Mouse (Mus musculus) left cerebral cortex, adult 9 months (tissue): ENCODE results near the gene Hectd2.

Experiments
- DNase-seq, 2 experiments: peaks; one replicate each; pipeline ENCODE4 v3.0.0; 2022; ENCODE audit warnings: low spot score in 2 of 2

Hectd2 gene

DNA sequence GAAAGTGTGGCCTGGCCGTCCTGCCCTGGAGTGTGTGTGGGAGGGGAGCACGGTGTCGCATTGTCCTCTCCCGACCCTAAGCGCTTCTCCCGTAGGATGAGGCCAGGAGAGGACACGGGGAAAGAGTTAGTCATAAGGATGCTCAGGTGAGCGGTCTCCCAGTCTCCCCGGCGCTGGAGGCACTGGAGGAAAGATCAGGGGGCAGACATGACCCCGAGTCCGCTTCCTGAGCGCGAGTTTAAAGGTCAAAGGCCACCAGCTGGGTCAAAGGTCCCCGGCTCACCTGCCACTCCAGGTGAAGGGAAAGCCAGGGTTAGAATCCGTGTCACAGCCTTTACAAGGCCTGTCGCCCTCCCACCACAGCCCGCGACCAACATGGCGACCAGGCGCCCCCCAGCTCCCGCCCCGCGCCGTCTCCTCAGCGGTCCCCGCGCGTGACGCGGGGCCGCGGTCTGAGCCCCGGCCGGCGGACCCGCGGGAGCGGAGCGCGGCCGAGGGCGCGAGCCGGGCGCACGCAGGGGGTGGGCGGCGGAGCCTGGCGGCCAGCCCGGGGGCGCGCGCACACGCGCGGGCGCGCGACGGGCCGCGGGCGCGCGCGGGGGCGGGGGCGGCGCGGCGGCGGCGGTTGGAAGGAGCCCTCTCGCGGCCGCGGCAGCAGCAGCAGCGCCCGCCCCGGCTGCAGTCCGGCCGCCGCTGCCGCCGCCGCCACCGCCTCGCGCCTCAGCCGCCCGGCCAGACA is at the start of gene Hectd2:
TSS of gene Hectd2 (plus strand) at position 594 of the 739 bp plus-strand sequence.
- peak in 1 of 2 experiments; percentile 62 for DNase-seq

DNA sequence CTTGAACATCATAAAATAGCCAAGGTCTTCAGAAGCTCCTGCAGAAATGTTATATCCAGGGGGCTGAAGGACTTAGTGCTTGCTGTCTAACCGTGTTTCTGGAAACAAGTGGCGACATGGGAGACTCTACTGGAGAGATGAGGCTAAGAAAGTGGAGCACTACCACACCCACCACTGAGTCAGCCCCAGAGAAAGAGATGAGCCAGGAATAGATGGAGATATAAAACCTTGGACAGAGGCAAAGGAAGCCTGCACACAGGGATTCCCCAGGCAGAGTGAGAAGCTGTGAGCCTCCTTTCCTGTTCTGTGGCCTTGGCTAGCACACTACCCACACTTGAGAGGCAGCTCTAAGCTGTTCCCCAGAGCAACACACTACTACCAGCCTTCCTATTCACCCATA is 49.7 kb upstream of the Hectd2 start:
- peak in 1 of 2 experiments; percentile 15 for DNase-seq

DNA sequence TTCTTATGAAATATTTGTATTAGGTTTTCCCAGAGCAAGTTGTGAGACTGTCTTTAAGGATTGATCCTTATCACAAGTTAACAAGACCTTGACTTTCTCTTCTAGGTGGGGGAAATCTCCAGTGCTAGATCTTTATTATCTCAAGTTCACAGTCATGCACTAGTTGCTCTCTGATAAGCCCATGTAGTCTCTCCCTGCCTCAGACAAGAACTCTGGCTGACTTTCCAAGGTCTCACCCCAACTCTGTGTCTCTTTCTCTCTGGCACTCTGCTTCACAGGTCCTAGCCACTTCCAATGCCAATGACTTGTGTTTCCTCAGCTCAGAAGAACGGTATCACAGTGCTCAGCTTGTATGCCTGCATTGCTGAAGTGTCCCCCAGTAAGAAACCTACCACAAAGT is 43.1 kb upstream of the Hectd2 start:
- DNase-seq = no peak

DNA sequence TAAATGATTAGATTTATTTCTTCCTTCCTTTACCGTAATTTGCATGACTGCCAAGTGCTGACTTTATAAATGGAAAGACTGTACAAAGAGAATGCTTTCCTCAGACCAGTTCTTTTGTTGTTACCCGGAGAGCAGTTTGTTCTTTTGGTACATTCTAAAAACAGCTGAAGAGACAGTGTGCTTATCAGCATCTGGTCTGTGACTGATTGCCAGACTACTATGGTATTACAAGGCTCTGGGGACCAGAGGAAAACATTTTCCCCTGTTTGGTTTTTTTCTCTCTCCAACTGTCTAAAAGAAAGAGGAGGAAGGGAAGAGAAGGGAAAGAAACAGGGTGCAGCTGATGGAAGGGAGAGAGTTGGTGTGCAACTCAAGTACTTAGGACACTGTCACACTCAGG is 36.0 kb upstream of the Hectd2 start:
- no peak for DNase-seq

DNA sequence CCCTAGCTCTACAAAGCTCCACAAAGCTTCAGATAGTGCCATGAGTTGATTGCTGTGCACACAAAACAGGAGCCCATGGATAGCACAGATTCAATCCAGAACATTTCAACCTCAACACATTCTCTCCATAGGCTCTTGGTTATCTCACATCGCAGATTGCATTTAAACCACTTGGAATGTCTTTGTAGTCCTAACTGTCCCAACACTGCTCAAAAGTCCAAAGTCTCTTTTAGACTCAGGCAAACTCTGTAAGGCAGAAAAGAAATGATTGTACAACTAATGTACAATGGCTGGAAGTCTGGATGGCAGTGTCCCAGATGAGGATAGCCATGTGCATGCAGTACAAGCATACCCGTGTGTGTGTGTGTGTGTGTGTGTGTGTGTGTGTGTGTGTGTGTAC is 32.9 kb upstream of the Hectd2 start:
- DNase-seq = no peak

DNA sequence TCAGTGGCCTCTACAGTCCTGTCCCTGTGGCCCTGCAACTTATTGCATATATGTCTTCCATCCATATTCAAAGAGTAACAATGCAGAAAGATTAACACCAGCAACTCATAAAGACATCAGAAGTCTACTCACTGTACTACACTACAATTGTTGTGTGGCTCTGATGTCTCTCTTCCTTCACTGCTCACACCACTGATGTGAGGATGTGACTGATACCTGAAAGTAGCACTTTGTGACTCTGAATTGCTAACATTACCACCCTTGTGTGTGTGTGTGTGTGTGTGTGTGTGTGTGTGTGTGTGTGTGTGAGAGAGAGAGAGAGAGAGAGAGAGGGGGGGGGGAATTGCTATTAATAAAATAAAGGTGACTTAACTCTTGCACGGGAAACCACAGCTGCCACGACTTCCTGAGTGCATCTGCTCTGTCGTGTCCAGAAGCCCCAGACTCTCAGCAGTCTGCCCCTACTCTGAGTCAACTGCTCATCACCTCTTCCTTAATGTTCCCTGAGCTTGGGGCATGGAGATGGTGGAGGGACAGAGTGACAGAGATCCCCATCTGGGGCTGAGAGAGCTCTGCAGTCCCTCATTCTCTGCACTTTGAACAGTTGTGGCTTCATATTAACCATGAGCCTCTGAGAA is 31.8 kb upstream of the Hectd2 start:
- no peak for DNase-seq

DNA sequence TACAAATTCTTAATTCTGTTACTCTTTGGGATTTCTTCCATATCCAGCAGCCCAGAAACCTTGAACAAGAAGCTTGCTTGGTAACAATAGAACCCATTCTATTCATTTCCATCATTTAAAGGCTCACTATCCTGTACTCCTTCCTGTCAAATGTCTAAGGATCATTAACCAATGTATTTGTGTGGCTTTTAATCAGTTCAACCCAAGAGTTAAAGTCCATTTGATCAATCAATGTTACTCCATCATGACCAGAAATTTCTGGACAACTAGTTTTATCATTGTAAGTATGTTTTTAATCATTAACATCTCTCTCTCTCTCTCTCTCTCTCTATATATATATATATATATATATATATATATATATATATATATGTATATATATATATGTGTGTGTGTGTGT is 29.4 kb upstream of the Hectd2 start:
- DNase-seq = no peak

DNA sequence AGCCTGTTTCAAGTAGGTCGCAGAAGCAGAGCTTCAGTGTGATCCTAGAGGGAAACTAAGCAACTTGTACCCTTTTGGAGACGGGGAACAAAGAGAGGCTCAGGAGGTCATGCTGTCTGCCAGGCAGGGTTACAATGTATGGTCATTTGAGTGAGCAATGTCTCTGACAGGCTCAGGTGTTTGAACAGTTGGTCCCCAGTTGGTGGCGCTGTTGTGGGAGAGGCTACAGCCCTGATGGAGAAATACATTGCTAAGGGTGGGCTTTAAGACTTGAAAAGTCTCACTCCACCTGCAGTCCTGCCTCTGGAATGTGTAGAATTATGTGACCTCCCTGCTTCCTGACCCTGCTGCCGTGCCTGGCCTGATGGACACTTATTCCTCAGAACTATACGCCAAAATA is 21.4 kb upstream of the Hectd2 start:
- no peak for DNase-seq

DNA sequence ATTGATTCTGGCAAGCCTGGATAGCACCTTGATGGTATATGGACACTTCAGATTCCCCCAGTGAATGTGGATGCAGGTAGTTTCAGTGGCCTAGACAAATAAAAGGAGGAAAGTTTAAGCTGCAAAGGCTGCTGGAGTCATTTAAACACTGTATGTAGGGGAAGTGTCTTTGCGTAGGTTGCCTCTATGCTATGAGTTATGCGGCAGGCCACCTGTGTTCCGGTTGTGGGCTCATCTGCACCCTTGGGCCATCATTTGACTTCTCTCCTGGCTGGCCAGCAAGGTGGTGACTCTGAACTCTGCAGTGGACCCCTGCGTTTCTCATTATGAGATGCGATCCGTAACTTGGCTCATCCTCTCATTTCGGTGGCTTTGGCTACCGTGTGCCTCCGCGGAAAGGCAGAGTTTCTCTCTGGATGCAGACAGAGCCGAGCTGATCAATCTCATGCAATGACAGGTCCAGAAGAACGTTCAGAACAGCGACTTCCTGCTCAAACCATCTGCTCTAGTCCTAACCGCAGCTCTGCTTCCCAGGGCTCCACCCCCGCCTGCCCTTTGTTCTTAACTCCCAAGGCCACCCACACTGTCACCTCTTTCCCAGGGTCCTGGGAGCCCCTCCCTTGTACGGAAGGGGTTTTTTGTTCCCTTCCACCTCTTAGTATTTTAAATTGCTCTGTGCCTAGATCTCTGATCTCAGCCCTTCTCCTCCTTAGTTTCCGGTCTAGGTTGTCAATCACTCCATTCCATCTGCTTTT is 20.3 kb upstream of the Hectd2 start:
- DNase-seq = no peak

DNA sequence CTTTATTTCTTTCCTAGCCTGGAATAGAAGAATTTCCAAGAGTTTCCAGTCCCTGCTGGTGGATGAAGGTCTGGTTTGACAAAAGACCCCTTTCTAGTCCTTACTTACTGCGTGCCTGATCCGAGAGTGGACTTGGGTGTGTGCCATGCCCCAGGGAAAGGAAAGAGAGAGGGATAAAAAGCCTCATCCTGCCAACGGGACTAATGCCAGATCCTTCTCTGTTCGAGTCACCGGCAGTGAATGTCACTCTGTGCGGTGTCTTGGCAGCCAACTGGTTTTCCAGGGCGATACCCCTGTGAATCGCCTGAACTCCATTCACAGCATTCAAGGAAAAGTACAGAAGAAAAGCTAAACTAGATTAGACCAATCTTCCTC is 19.7 kb upstream of the Hectd2 start:
- DNase-seq = peak in 1 of 2 experiments; percentile 33

DNA sequence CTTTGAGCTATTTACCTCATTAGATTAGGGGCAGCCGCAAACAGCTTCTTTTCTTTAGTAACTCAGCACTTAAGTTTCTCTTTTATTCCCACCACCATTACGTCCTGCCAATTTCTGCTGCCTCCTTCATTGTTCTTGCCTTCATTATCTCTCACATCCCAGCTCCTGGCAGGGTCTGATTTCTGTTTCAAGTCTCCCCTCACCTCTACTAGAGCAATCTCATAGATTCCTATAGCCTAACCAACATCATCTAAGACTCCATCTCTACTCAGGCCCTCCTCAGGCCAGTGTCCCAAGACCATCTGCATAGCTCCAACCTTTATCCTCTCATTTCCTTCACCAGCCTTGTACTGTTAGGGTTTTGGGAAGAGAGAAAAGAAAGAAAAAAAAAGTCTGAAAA is 19.3 kb upstream of the Hectd2 start:
- no peak for DNase-seq

DNA sequence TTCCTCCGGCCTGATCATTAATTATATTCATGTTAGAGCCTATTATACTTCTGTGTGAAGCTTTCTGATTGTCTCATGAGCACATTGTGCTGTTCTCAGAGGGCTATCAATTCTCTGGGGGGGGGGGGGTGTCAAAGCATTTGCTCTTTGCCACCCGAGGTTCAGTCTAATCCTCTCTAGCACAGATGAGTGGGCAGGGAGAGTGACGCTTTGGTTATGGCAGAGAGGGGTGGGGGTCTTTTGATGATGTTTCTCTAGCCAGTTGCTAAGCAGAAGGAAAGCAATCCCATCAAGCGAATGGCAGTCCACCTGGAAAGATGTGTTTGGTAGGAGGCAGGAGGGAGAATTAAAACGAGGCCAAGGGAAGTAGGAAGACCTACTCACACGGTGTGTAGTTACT is 18.6 kb upstream of the Hectd2 start:
- no peak for DNase-seq

DNA sequence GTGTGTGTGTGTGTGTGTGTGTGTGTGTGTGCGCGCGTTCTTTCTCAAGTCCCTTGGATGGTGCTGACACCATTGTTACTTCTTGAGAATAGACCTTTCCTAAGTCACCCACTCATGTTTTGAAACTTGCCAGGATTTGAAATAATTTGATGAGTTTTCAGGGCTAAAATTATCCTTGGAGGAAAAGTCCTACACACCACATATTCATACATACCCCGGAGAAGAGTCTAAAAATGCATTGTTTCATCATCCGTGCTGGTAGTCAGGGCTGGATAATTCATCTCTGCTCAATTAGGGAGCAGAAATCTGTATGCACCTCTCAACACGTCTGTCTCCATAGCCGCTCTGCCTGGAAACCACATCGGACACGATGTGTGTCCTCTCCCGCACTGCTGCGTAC is 17.5 kb upstream of the Hectd2 start:
- peak in 1 of 2 experiments; percentile 25 for DNase-seq

DNA sequence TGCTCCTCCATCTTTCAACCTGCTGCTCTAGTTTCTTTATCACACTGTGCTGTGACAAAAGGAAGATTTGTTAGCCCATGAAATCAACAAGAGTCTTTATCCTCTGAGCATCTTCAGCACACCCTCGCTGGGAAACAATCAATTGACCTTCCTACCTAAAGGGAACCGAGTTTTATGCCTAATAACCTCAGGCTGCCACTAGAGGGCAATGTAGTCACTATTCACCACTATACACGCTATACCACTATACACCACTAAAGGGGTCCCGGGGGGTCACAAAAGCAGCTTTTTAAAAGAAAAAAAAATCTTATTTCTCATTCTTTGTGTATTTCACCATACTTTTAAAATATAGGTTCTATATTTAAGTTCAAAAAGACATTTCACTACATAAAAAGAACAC is 15.9 kb upstream of the Hectd2 start:
- peak in 1 of 2 experiments; percentile 58 for DNase-seq

DNA sequence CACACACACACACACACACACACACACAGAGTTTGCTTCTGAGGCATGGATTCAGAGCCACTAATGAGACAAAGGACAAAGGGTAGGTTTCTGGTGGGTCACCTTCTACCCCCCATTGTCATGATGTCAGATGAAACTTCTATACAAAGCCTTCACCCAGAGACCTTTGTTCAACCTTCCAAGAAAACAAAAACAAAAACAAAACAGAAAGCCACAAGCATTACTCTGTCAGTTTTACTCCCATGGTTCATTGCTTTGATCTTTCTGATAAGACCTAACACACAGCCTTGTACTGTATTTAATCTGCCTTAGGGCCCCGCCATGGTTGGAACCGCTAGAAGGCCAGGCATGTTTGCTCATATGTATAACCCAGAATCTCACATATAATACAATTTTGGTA is 15.1 kb upstream of the Hectd2 start:
- DNase-seq = no peak

DNA sequence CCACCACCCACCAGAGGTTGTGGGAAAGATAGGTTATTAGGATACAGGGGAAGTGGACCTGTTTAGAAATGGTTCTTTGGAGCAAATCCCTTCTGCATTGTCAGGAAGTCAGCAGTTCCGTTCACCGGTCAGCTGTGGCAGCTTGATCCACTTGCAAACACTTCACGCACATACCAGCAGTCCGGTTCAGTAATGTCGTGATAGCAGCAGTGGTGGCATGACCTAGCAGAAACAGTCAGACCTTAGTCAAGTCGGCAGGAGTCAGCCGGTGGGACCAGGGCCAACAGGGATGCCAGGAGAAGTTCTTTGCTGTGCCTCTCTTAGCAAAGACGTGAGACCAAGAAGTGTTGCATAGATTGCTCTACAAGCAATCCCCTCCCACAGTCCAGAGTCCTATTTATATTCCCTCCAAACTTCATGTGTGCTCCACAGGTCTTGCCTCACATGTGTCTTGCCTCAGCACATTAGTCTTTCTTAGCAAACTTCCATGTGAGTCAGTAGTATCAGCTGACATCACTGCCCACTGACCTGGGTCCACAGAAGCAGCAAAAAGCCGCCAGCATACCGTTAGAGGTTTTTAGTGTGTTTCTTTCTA is 14.3 kb upstream of the Hectd2 start:
- no peak for DNase-seq

DNA sequence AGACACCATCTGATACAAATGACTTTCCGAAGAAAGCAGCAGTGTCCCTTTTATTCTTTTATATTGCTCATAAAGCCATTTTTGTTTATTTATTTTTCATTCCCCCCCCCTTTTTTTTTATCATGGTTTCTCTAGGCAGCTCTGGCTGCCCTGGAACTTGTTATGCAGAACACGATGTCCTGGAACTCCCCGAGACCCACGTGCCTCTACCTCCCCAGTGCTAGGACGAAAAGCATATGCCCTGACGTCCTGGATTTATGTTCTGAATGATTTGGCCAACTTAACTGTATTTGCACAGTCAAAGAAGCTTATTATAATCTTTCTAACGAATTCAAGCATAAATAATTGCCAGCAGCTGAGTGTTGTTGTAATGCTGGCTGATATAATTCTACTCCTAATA is 13.7 kb upstream of the Hectd2 start:
- DNase-seq = no peak

DNA sequence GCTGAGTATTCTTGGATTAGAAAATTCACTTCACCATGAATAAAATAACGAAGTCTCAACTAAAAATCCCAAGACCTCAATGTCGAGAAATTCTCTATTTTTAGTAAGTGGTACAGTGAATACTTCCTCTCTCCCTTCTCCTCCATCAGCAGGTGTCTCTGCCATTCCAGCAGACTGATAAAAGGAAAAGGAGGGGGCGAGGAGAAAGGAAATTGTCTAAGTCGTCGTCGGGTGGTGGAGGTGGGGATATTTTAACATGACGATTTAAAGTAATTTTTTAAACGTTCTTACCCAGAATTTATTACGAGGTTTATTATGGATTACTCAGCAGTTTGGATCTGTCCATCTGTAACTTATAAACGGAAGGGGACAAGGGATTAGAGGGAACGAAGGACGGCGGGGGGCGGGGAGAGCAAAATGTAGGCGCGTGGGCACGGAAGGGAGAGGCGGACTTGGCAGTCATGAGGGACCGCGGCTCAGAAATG is 836 bp upstream of the Hectd2 start:
- DNase-seq = no peak

DNA sequence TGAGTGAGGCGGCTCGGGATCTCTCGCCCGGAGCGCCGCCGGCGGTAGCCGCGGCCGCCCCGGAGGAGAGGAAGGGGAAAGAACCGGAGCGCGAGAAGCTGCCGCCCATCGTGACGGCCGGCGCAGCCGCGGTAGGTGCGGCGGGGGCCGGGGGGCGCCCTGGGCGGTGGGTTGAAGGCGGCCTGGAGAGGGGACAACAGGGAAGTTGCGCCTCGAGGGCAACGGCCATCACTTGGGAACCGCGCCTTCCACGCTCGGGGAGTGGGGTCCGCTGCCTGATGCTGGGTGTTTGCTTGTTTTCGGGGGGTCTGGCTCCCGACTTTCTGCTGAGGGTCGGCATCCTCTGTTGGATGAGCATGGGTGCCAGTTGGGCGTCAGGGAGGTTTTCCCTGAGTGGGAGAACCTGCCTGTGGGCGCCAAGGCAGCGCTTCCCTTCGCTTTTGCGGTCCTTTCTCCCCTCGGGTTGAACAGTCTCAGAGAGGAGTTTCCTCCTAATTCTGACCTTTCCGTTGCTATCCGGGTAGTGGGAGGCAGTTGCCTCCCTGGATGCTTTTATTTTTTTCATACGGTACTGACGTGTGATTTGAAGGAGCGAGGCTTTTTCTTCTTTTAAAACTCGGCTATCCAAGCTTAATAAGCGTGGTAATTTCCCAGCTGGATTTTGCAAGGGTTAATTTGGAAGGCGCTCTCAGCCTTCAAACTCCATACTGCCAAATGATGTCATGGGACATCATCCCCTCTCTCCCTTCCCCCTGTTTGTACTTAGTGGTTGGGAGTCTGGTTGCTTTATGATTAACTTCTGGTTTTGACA is 551 bp downstream of the Hectd2 start:
- DNase-seq = peak in 1 of 2 experiments; percentile 38

DNA sequence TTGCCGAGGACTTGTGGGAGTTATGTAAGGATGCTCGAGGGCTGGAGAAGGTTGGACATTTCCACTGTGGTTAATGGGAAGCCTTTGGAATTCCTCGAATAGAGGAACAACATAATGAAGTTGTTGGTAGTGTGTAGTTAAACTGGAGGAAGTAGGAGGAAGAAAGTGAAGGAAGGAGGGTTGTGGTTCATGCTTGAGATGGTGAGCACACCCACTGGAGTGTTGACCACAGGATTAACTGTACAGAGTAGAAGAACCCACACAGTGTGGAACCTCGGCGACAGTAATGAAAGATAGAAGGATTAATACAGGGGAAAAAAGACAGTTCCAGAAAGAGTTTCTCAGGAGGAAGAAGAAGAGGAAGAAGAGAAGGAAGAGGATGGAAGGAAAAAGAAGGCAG is 4.9 kb downstream of the Hectd2 start:
- no peak for DNase-seq

DNA sequence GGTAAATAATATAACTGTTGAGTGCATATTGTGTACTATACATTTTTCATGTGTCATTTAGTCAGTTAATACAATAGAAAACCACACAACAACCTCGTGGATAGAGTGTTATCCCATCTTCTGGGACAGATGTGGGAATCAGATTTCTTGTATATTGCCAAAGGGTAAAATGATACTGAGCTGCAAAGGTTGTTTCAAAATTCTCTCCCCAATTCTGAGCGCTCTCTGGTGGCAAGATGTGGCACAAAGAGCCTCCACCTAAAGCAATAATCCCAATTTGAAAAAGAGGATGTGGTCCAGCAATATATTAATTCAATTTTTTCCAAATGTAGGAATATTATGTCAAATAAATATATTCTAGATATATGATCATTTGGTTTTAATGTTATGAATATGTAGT is 5.7 kb downstream of the Hectd2 start:
- no peak for DNase-seq

DNA sequence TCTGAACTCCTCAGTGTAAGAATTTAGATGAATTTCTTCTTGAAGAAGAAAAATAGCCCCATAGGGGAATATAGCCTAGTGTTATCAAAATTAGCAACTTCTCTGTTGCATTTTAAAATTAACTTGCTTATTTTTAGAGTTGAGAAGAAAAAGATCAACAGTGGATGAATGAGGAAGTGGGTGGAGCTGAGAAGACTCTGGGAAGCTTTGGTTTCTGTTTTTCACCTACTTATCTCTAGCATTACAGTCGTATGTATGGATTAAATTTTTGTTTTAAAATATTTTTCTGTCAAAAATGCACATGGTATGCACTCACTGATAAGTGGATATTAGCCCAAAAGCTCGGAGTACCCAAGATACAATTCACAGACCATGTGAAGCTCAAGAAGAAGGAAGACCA is 6.7 kb downstream of the Hectd2 start:
- DNase-seq = no peak
